Mouse (Mus musculus) liver, embryonic 14.5 days (tissue): ENCODE results near the gene Tnrc6c.

ENCODE experiments used
- CTCF ChIP-seq: IDR thresholded peaks from 2 replicates; pipeline ENCODE4 v1.5.1; 2016; ENCODE audit warnings: antibody characterized with exemption, low read depth, control low read depth
- EP300 ChIP-seq: IDR thresholded peaks from 2 replicates; pipeline ENCODE4 v1.6.1; 2016; ENCODE audit warnings: antibody characterized with exemption, low read depth

- no peak for TF ChIP-seq EP300
- TF ChIP-seq CTCF = no peak
Measured at GRCm38 (mm10) chr11:117608141-117608789, 45.8 kb upstream of the Tnrc6c start.
